Mouse (Mus musculus) CH12.LX (cell line): ENCODE measurements around the gene Mesd. TPM values are rescaled to one million over a fixed set of nuclear protein-coding genes. Genes with fewer than 3 reads are reported as not detected.

ENCODE experiments used
- DNase-seq: peaks from one replicate; pipeline ENCODE4 v3.0.0-alpha.2; 2013; ENCODE audit errors: extremely low read depth
- H3K27ac ChIP-seq: 2 replicates; pipeline ENCODE4 v1.5.1; 2012; ENCODE audit warnings: low read depth, mild to moderate bottlenecking, control low read depth, moderate library complexity; ENCODE audit not compliant: insufficient read depth
- H3K27me3 ChIP-seq: replicated peaks from 2 replicates; pipeline ENCODE3; 2012; ENCODE audit warnings: inconsistent platforms
- H3K36me3 ChIP-seq, 2 experiments: replicated peaks in 1 of 2; 2 replicates each; pipeline versions ENCODE3 to v1.6.1; 2012; ENCODE audit warnings: inconsistent platforms in 1 of 2, low read length in 1 of 2, mild to moderate bottlenecking in 1 of 2, mixed read lengths in 1 of 2, moderate library complexity in 1 of 2; ENCODE audit not compliant: control insufficient read depth in 1 of 2, insufficient read depth in 1 of 2
- H3K4me1 ChIP-seq, 2 experiments: 2 replicates each; pipeline ENCODE4 v1.6.1; 2012; ENCODE audit warnings: inconsistent platforms in 1 of 2, moderate library complexity in 1 of 2; ENCODE audit not compliant: insufficient read depth in 2 of 2, control insufficient read depth in 1 of 2
- H3K4me2 ChIP-seq: 2 replicates; pipeline ENCODE4 v1.6.1; 2012; ENCODE audit warnings: low read depth, mild to moderate bottlenecking, control low read depth; ENCODE audit not compliant: poor library complexity, insufficient read depth, severe bottlenecking
- H3K4me3 ChIP-seq, 3 experiments: fragments of 150-350 bp in 1 of 3; sonication (generic) in 1 of 3; replicated peaks in 1 of 3; 2 replicates each; pipeline versions ENCODE3 to v1.5.1; 2011 to 2012; ENCODE audit warnings: low read depth in 2 of 3, low read length in 2 of 3, mild to moderate bottlenecking in 2 of 3, moderate library complexity in 2 of 3, control low read depth in 1 of 3, improper control_type of control experiment in 1 of 3, inconsistent platforms in 1 of 3, mixed read lengths in 1 of 3; ENCODE audit not compliant: poor library complexity in 1 of 3
- H3K79me2 ChIP-seq: replicated peaks from 2 replicates; pipeline ENCODE4 v1.6.1; 2012; ENCODE audit warnings: mild to moderate bottlenecking, moderate library complexity; ENCODE audit not compliant: control insufficient read depth, poor library complexity, insufficient read depth, severe bottlenecking; ENCODE audit errors: extremely low read depth
- H3K9ac ChIP-seq: 2 replicates; pipeline ENCODE4 v1.6.1; 2012; ENCODE audit warnings: low read depth, mild to moderate bottlenecking, control low read depth, moderate library complexity; ENCODE audit not compliant: insufficient read depth
- H3K9me3 ChIP-seq: replicated peaks from 2 replicates; pipeline ENCODE3; 2012; ENCODE audit warnings: low read length, inconsistent platforms, mixed read lengths
- CHD1 ChIP-seq: IDR thresholded peaks from 2 replicates; pipeline ENCODE4 v1.6.1; 2012; ENCODE audit warnings: low read depth, low read length, improper control_type of control experiment, inconsistent platforms
- CHD2 ChIP-seq: IDR thresholded peaks from 2 replicates; pipeline ENCODE4 v1.6.1; 2011; ENCODE audit warnings: low read length, improper control_type of control experiment
- CTCF ChIP-seq, 2 experiments: IDR thresholded peaks in 1 of 2; conservative IDR thresholded peaks in 1 of 2; 2 replicates each; pipeline ENCODE4 v1.5.1; 2011 to 2012; ENCODE audit warnings: low read depth in 2 of 2, low read length in 2 of 2, improper control_type of control experiment in 1 of 2, inconsistent platforms in 1 of 2, mild to moderate bottlenecking in 1 of 2, moderate library complexity in 1 of 2
- ELF1 ChIP-seq: IDR thresholded peaks from 2 replicates; pipeline ENCODE4 v1.6.1; 2014; ENCODE audit warnings: low read depth, mild to moderate bottlenecking, inconsistent platforms, low read length, improper control_type of control experiment
- HCFC1 ChIP-seq: IDR thresholded peaks from 2 replicates; pipeline ENCODE4 v1.6.1; 2012; ENCODE audit warnings: low read depth, mild to moderate bottlenecking, inconsistent platforms, low read length, improper control_type of control experiment
- IRF4 ChIP-seq: IDR thresholded peaks from 2 replicates; pipeline ENCODE4 v1.6.1; 2014; ENCODE audit warnings: low read depth, mild to moderate bottlenecking, inconsistent platforms, low read length, improper control_type of control experiment
- JUN ChIP-seq: IDR thresholded peaks from 2 replicates; pipeline ENCODE4 v1.6.1; 2011; ENCODE audit warnings: low read depth, mild to moderate bottlenecking, low read length, improper control_type of control experiment, moderate library complexity; ENCODE audit not compliant: insufficient read depth
- MAFK ChIP-seq: IDR thresholded peaks from 2 replicates; pipeline ENCODE4 v1.6.1; 2011; ENCODE audit warnings: low read length, improper control_type of control experiment; ENCODE audit not compliant: insufficient replicate concordance
- NELFE ChIP-seq: IDR thresholded peaks from 2 replicates; pipeline ENCODE4 v1.6.1; 2011; ENCODE audit warnings: low read depth, low read length, improper control_type of control experiment
- POLR2AphosphoS2 ChIP-seq: IDR thresholded peaks from 2 replicates; pipeline ENCODE4 v1.6.1; 2011; ENCODE audit warnings: low read depth, low read length, improper control_type of control experiment
- RAD21 ChIP-seq: IDR thresholded peaks from 2 replicates; pipeline ENCODE4 v1.6.1; 2011; ENCODE audit warnings: low read depth, mild to moderate bottlenecking, low read length, improper control_type of control experiment, moderate library complexity
- RCOR1 ChIP-seq: conservative IDR thresholded peaks from 2 replicates; pipeline ENCODE4 v1.6.1; 2012; ENCODE audit warnings: low read depth, mild to moderate bottlenecking, inconsistent platforms, low read length, improper control_type of control experiment
- SIN3A ChIP-seq: IDR thresholded peaks from 2 replicates; pipeline ENCODE4 v1.6.1; 2012; ENCODE audit warnings: low read length, improper control_type of control experiment, inconsistent platforms
- TBP ChIP-seq: conservative IDR thresholded peaks from 2 replicates; pipeline ENCODE4 v1.6.1; 2011; ENCODE audit warnings: low read depth, low read length, improper control_type of control experiment
- USF2 ChIP-seq: conservative IDR thresholded peaks from 2 replicates; pipeline ENCODE4 v1.6.1; 2011; ENCODE audit warnings: low read depth, low read length, improper control_type of control experiment
- dilution Hi-C: fragments of 300-500 bp; cut with MboI; formaldehyde crosslinking; loops from 2 replicates; pipeline ENCODE4 v1.14.3; 2020; ENCODE audit warnings: low sequenced_read_pairs; ENCODE audit not compliant: extremely low pct_unique_long_range_greater_than_20kb, extremely low pct_ligation_motif_present
- in situ Hi-C: fragments of 300-500 bp; cut with MboI; formaldehyde crosslinking; loops from 3 replicates; pipeline ENCODE4 v1.14.3; 2019; ENCODE audit warnings: low sequenced_read_pairs, low pct_ligation_motif_present, low pct_unique_long_range_greater_than_20kb, mixed read lengths
- polyA plus RNA-seq: library from polyadenylated mRNA; unstranded; fragments of >175 nt; gene quantifications from 2 replicates; pipeline ENCODE4 v1.2.1, GENCODE M21; 2012; ENCODE audit warnings: low read depth; ENCODE audit not compliant: insufficient read length
- total RNA-seq, 2 experiments: library from RNA; depleted of rRNA; stranded (reverse); fragments of 300-350 nt in 1 of 2; fragments of >200 nt in 1 of 2; gene quantifications; 2 replicates each; pipeline ENCODE4 v1.2.3; 2012 to 2014

The Mesd gene
- total and polyA plus RNA-seq, 3 experiments: 33.4 to 67.6 (median 40.6) TPM

GRCm38 (mm10) chr7:83838525-83839224 lies 45.6 kb upstream of the Mesd start:
- H3K79me2 ChIP-seq: no peaks in the 10 kb centered on the region
- H3K4me3 ChIP-seq: no peak overlapping the region
- H3K9ac ChIP-seq: no peak overlapping the region
- no peaks in the 10 kb centered on the region for H3K36me3 ChIP-seq
- TF ChIP-seq MAFK (no peak), RCOR1 (no peak), CTCF (conservative IDR thresholded peaks at IDR 0.05 in 1 of 2, IDR thresholded peaks at IDR 0.05 in 1 of 2; ENCODE audit: low read depth in 2 of 2, low read length in 2 of 2) (no peak), IRF4 (no peak)
- DNase-seq: no peak
- H3K27ac ChIP-seq: no peak overlapping the region
- dilution Hi-C loops (no loop called here), in situ Hi-C loops (no loop called here)
- no peak overlapping the region for H3K4me2 ChIP-seq
- peaks cover 0 to 7% of the 10 kb centered on the region in 2 experiments; a peak in 2 of 4 replicates for H3K4me1 ChIP-seq
- no peaks in the 10 kb centered on the region for H3K9me3 ChIP-seq
- H3K27me3 ChIP-seq: no peaks in the 10 kb centered on the region

- Histone ChIP-seq H3K4me2 (no peak overlapping the region), H3K9ac (no peak overlapping the region), H3K4me1 (peaks cover 0 to 7% of the 10 kb centered on the region in 2 experiments; a peak in 2 of 4 replicates), H3K9me3 (no peaks in the 10 kb centered on the region), H3K4me3 (no peak overlapping the region)
- dilution Hi-C loops: no loop called here
- TF ChIP-seq HCFC1: no peak
- TF ChIP-seq CHD2: no peak
- no peak for TF ChIP-seq JUN
- TF ChIP-seq RAD21: no peak
- no peak for TF ChIP-seq TBP
- TF ChIP-seq SIN3A: no peak
- TF ChIP-seq ELF1: no peak
- no peak for TF ChIP-seq POLR2AphosphoS2
- TF ChIP-seq USF2: no peak
- no peak for TF ChIP-seq NELFE
- no peak for TF ChIP-seq CHD1
- TF ChIP-seq, all 38 proteins: peak for 0
- in situ Hi-C loops: no loop called here
- no peaks in the 10 kb centered on the region for H3K27me3 ChIP-seq
- DNase-seq: no peak
- no peak overlapping the region for H3K27ac ChIP-seq
- H3K36me3 ChIP-seq: no peaks in the 10 kb centered on the region
- H3K79me2 ChIP-seq: no peaks in the 10 kb centered on the region
Observed at GRCm38 (mm10) chr7:83840076-83840475, 44.2 kb upstream of the Mesd start.
